Mouse (Mus musculus) embryonic facial prominence, embryonic 10.5 days (tissue): ENCODE data around the gene Kif1b. TPM values are rescaled to one million over a fixed set of nuclear protein-coding genes. Genes with fewer than 3 reads are reported as not detected.
A peak's percentile ranks its signal among the peaks of the same experiment; 100 is the strongest.
"Not testable (repeated sequence)": the region's sequence is repeated elsewhere in the genome, so short reads cannot be mapped to it uniquely, and the experiment has no call there.

Source experiments
- DNase-seq: peaks from one replicate; pipeline ENCODE4 v3.0.0-alpha.2; 2017; ENCODE audit warnings: low spot score
- H3K27ac ChIP-seq: fragments of 300-500 bp; sonication (generic); replicated peaks from 2 replicates; pipeline ENCODE4 v1.5.1; 2016; ENCODE audit warnings: mild to moderate bottlenecking
- H3K27me3 ChIP-seq: fragments of 300-500 bp; sonication (generic); replicated peaks from 2 replicates; pipeline ENCODE4 v1.6.1; 2016; ENCODE audit warnings: low read depth, mild to moderate bottlenecking; ENCODE audit not compliant: poor library complexity, severe bottlenecking
- H3K36me3 ChIP-seq: fragments of 300-500 bp; sonication (generic); replicated peaks from 2 replicates; pipeline ENCODE4 v1.6.1; 2016; ENCODE audit warnings: mild to moderate bottlenecking, moderate library complexity
- H3K4me1 ChIP-seq: fragments of 300-500 bp; sonication (generic); 2 replicates; pipeline ENCODE4 v1.6.1; 2016
- H3K4me3 ChIP-seq: fragments of 300-500 bp; sonication (generic); 2 replicates; pipeline ENCODE4 v1.5.1; 2016; ENCODE audit warnings: mild to moderate bottlenecking, moderate library complexity
- H3K9me3 ChIP-seq: fragments of 300-500 bp; sonication (generic); 2 replicates; pipeline ENCODE4 v1.6.1; 2016; ENCODE audit warnings: mild to moderate bottlenecking
- WGBS: fragments of 180-500 bp; shearing (Covaris S2); methylation state at CpG from one replicate; pipeline ENCODE4 v1.1.7; 2016; 5-methylcytosine and 5-hydroxymethylcytosine counted together
- polyA plus RNA-seq: library from polyadenylated mRNA; unstranded; fragments of >200 nt; fragmentation: Nextera tagmentation; extraction: Ambion mirVana; gene quantifications from 2 replicates; pipeline ENCODE4 v1.2.1, GENCODE M21; 2016

The Kif1b gene
- polyA plus RNA-seq, 1 experiment from 2014 or later: 51.3 TPM

DNA sequence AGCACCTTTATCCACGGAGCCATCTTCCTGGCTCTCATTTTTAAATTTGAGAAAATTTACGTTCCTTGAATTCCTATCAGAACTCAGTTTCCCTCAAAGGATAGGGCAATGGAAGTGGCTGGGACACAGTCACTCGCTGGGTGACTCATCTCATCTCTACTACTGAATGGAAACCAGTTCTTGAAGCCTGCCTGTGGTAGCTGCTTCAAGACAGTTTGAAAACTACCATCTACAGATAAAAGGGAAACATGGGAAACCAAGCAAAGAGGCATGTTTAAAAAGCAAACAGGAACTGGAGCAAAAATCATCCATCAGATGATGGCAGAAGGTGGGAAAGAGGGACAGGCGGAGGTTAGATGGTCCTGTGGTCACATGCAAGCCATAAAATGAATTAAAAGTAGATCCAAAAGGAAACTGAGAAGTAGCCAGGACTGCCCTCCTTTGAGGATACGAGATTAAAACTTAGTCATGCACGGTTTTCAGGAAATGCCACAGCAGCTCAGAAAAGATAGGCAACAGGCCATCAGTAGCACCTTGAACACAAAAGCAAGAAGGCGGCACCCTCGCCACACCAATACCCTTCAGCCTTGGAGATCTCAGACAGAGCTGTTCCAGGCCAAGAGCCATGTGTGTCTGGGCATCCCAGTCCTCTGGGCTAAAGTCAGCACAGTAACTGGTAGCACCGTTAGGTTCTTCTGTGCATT lies 48.0 kb downstream of the Kif1b start:
- Histone ChIP-seq H3K27me3 (no peaks in the 10 kb centered on the region), H3K4me3 (no peak overlapping the region), H3K9me3 (no peaks in the 10 kb centered on the region), H3K36me3 (peaks cover 77% of the 10 kb centered on the region), H3K27ac (no peak overlapping the region), H3K4me1 (peaks cover 12% of the 10 kb centered on the region; the same call in 1 of the 2 replicates)
- WGBS: 90% methylated on average over 9 of the region's 9 CpGs
- DNase-seq: no peak

DNA sequence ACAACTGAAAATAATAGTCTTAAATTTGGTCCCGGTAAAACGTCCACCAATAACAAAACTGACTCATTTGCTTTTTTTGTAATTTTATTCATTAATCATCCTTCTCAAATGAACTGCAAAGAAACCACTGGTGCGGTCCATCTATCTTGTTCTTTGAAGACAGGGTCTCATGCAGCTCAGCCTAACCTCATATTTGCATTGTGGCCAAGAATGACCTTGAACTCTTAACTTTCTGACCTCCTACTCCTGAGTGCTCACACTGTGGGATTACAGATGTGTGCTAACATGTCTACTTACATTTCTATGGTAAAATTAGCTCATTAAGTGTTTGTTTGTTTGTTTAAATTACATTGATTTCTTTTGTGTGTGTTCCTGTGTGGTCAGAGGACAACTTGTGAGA lies 48.6 kb downstream of the Kif1b start:
- DNase-seq: no peak
- H3K36me3 ChIP-seq: peaks cover 76% of the 10 kb centered on the region
- H3K27me3 ChIP-seq: no peaks in the 10 kb centered on the region
- no peaks in the 10 kb centered on the region for H3K9me3 ChIP-seq
- peaks cover 12% of the 10 kb centered on the region; the same call in 1 of the 2 replicates for H3K4me1 ChIP-seq
- no peak overlapping the region for H3K4me3 ChIP-seq
- 97% methylated on average over 3 of the region's 3 CpGs for WGBS
- H3K27ac ChIP-seq: no peak overlapping the region

DNA sequence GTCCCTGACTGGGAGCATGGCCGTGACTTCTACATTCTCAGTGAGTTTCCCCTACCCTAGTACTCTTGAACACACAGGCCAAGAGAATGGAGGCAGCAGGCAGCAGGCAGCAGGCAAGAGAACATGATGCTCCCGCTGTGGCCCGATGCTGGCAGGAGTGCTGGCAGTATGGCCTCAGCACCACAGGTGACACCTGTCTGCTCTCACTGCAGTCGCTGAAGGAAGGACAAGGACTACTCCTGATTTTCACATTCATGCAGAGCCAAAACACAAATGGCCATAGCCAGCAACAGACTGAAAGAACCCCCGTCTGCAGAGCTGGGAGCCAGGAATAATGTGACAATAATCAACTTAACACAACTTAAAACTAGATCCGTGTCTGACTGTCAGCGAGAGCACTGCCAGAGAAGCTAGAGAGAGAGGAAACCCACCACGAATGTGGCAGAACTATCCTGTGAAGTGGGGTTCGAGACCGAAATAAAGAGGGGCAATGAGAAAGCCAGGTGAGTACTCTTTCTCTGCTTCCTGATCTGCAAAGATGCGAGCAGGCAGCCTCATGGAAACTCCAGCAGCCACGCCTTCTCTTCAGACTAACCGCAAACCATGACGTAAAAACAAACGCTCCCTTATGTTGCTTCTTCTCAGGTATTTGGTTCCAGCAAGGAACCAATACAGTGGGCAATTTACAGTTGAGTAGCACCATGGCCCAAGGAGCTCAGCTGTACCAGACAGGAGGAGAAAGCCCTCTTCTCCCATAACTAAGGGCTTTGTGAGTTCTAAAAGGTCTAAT lies 50.8 kb downstream of the Kif1b start:
- peaks cover 12% of the 10 kb centered on the region; the same call in 1 of the 2 replicates for H3K4me1 ChIP-seq
- no peaks in the 10 kb centered on the region for H3K27me3 ChIP-seq
- H3K36me3 ChIP-seq: peaks cover 75% of the 10 kb centered on the region
- DNase-seq: no peak
- H3K9me3 ChIP-seq: no peaks in the 10 kb centered on the region
- H3K27ac ChIP-seq: peak overlapping the region; percentile 59; the same call in 1 of the 2 replicates
- WGBS: 90% methylated on average over 15 of the region's 15 CpGs
- no peak overlapping the region for H3K4me3 ChIP-seq

DNA sequence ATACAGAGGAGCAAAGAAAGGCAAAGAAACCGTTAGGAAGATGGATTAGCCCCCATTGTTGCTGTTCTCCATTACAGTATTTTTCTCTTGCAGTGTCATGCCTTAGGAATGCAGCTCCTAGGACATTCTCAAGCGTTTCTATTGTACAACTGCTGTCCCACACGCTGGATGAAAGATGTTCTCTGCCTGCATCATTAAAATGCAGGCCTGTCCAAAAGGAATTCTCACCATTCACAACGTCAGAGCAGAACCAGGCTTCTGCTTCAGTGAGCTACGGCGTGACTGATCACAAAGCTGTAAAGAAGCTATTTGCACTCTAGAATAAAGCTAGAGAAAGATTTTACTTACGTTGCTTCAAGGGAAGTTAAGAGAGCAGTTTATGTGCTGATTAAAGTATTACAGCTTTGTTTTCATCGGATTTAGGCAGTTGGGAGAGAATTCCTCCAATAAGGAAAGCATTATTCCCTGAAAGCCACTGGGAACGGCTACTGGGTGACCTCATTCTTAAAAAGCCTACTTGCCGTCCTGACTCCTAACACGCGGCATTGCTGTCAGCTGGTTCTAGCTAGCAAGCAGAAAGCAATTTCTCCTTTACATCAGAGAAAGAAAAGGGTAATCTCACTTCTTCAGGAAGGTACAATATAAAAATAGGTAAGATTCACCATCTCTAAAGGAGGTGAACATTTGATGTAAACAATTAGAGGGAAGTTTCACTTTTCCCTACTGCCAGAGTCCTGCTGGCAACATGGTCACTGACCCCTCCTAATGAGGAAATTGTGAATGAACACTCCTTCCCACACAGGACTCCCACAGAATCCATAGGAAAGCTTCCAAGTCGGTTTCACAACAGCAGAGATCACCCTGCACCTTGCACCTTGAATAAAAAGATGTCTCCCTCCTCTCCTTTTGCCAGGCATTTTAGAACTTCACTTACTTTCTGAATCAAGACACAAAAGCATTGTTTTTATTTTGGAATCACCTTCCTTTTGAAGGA lies 51.9 kb downstream of the Kif1b start:
- Histone ChIP-seq H3K4me1 (peaks cover 12% of the 10 kb centered on the region; the same call in 1 of the 2 replicates), H3K9me3 (no peaks in the 10 kb centered on the region), H3K27ac (peak overlapping the region; percentile 59), H3K36me3 (peaks cover 80% of the 10 kb centered on the region), H3K4me3 (no peak overlapping the region), H3K27me3 (no peaks in the 10 kb centered on the region)
- 61% methylated on average over 13 of the region's 13 CpGs for WGBS
- DNase-seq: no peak

DNA sequence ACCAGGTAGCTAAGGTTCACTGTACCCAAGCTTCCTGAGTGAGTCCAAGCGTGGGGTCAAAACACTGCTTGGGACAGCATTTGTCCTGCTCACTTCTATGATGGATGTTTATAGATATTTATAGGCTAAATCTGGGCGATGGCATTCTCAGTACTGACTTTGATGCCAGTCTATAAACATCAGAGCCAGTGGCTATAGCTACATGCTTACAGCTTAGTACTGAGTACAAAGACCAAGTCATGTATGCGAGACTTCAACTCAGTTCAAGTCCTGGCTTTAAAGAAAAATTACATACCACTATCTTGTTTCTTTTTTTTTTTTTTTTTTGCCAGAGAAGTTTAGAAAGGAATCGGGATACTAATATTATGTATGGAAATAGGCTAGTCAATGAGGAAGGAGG lies 52.7 kb downstream of the Kif1b start:
- H3K36me3 ChIP-seq: peaks cover 86% of the 10 kb centered on the region
- no peak for DNase-seq
- peaks cover 12% of the 10 kb centered on the region; the same call in 1 of the 2 replicates for H3K4me1 ChIP-seq
- no peaks in the 10 kb centered on the region for H3K27me3 ChIP-seq
- H3K4me3 ChIP-seq: no peak overlapping the region
- no peaks in the 10 kb centered on the region for H3K9me3 ChIP-seq
- WGBS: 86% methylated on average over 4 of the region's 4 CpGs
- H3K27ac ChIP-seq: no peak overlapping the region; the same call in 1 of the 2 replicates

DNA sequence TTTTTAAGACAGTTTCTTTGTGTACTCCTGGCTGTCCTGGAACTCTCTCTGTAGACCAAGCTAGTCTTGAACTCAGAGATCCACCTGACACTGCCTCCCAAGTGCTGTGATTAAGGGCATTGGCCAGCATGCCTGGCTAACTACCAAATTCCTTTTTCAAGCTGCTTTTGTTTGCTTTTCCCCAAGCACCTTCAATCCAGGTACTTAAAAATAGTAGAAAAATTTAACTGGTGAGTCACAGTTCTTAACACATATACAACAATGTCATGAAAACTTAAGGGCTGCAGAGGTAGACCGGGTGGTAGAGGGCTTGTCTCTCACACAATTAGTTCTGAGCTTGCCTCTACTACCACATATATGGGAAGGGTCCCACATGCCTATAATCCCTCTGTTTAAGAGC lies 58.2 kb downstream of the Kif1b start:
- 84% methylated on average over 1 of the region's 1 CpGs for WGBS
- H3K4me3 ChIP-seq: no peak overlapping the region
- H3K9me3 ChIP-seq: no peaks in the 10 kb centered on the region
- no peaks in the 10 kb centered on the region for H3K4me1 ChIP-seq
- peaks cover 83% of the 10 kb centered on the region for H3K36me3 ChIP-seq
- no peak for DNase-seq
- H3K27me3 ChIP-seq: no peaks in the 10 kb centered on the region
- H3K27ac ChIP-seq: no peak overlapping the region

DNA sequence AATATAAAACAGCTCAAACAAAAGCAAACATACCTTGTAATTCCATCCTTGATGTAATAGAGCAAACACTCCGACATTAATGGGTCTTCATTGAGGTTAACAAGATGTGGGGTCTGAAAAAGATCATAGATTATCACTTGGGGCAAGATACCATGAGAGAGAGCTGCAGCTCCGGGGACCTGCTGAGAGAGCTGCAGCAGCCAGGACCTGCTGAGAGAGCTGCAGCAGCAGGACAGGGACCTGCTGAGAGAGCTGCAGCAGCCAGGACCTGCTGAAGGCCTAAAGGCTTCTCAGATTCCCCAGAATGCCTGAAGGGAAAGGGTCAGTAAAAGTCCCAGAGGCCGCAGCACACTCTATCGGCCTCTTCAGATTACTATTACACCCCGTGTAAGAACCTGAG lies 59.7 kb downstream of the Kif1b start:
- H3K27me3 ChIP-seq: no peaks in the 10 kb centered on the region
- H3K4me1 ChIP-seq: no peaks in the 10 kb centered on the region
- no peaks in the 10 kb centered on the region for H3K9me3 ChIP-seq
- WGBS: 65% methylated on average over 5 of the region's 5 CpGs
- DNase-seq: no peak
- no peak overlapping the region for H3K4me3 ChIP-seq
- H3K36me3 ChIP-seq: peaks cover 88% of the 10 kb centered on the region
- H3K27ac ChIP-seq: 0 out of 2 replicates have a peak overlapping the region, but pooled peaks have one; percentile 45

DNA sequence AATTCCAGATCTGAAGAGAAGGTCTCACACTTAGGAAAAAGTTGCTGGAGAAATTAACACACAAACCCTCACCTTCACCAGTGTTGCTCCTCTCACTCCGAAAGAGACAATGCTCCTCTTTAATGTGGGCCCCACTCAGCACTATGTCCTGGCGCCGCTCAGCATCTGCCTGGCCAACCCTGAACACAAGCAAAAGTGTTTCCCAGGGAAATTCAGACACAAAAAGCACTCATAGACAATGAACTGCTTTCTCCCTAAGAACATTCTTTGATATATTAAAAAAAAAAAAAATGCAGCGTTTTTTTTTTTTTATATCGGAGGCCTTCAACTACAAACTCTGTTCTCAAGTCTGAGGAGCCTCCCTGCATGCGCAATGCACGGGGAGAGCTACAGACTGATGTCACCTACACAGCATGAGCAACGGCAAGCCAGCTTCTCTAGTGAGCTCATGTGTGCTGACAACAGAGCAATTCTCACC lies 60.3 kb downstream of the Kif1b start:
- H3K9me3 ChIP-seq: no peaks in the 10 kb centered on the region
- WGBS: 53% methylated on average over 8 of the region's 8 CpGs
- H3K27me3 ChIP-seq: no peaks in the 10 kb centered on the region
- no peak overlapping the region for H3K4me3 ChIP-seq
- H3K27ac ChIP-seq: no peak overlapping the region
- H3K4me1 ChIP-seq: no peaks in the 10 kb centered on the region
- H3K36me3 ChIP-seq: peaks cover 88% of the 10 kb centered on the region
- DNase-seq: no peak

DNA sequence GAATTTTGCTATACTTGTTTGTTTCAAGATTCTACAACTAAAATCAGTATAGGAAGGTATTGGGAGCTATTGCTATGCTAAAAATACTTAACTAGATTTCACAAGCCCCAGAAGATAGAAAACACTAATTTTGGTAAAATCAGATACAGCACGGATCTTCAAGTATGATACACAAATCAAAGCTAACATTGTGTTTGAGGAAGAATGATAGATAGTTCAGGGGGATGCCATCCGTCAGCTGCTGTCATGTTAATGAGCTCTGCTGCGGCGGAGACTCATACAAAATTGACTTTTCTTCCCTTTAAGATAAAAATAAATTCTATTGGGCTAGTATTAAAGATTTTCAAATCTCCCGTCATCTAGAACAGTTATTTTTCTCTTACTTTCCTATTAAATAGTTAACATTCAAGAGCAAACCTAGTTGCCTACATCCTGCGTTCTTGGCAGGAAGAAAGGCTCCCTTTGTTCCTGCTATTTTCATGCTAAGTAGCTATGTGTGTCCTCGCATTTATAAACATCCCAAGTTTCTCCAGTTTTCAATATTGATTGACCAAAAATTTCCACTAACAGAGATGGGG lies 60.8 kb downstream of the Kif1b start:
- no peak for DNase-seq
- no peak overlapping the region for H3K27ac ChIP-seq
- peaks cover 88% of the 10 kb centered on the region for H3K36me3 ChIP-seq
- H3K9me3 ChIP-seq: no peaks in the 10 kb centered on the region
- no peaks in the 10 kb centered on the region for H3K4me1 ChIP-seq
- H3K4me3 ChIP-seq: no peak overlapping the region
- no peaks in the 10 kb centered on the region for H3K27me3 ChIP-seq
- 67% methylated on average over 7 of the region's 7 CpGs for WGBS

DNA sequence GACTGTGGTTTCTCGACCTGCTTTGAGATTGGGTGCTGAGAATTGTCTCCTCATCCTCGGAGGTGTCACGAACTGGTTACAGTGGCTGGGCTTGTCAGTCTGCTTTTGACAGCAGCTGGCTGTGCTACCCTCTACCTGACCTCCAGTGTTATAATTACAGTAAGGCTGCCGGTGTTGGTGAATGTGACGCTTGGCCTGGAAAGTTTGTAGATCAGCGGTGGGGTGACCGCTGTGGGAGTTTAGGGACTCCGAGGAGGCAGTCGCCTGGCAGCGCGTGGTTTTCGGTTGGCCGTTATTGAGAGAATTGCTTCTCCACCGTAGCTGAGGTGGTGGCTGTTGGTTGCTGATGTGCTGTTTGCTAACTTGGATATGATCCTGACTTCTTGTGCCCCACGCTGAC lies 70.5 kb downstream of the Kif1b start:
- H3K4me1 ChIP-seq: no peaks in the 10 kb centered on the region
- H3K36me3 ChIP-seq: peaks cover 72% of the 10 kb centered on the region
- H3K4me3 ChIP-seq: no peak overlapping the region
- H3K27ac ChIP-seq: no peak overlapping the region
- no peaks in the 10 kb centered on the region for H3K9me3 ChIP-seq
- no peaks in the 10 kb centered on the region for H3K27me3 ChIP-seq
- DNase-seq: no peak
- WGBS: 96% methylated on average over 15 of the region's 15 CpGs

DNA sequence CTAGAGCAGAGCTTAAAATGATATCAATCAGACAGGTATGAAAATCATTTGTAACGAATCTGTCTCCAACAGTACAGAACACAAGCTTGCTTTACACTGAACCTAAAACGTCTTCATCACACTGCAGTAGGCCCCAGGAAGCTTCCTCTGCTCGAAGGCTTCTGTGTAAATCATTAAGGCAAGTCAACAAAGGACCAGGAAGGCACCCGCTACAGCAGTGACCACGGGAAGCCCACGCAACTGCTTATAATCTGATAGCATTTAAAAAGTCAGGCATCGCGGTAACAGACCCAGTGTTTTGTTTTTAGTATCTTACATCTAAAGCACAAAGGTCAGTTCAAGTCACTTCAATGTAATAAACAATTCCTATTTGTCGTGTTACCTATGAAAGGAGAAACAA lies 73.6 kb downstream of the Kif1b start:
- DNase-seq: no peak
- Histone ChIP-seq H3K27ac (no peak overlapping the region), H3K4me3 (no peak overlapping the region), H3K9me3 (no peaks in the 10 kb centered on the region), H3K27me3 (no peaks in the 10 kb centered on the region), H3K36me3 (peaks cover 69% of the 10 kb centered on the region), H3K4me1 (no peaks in the 10 kb centered on the region)
- 82% methylated on average over 9 of the region's 9 CpGs for WGBS

DNA sequence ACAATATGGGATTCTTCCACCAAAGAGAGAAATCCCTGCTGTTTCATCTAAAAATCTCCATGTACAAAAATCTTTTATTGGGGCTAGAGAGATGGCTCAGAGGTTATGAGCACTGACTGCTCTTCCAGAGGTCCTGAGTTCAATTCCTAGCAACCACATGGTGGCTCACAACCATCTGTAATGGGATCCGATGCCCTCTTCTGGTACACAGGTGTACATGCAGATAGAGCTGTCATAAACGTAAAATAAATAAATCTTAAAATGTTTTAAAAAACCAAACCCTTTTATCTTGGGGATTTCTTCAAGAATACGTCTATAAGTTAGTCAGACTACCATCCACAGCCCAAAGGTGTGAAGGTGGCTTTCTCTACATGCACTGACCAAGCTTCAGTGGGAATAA lies 78.8 kb downstream of the Kif1b start:
- H3K9me3 ChIP-seq, DNase-seq, H3K27ac ChIP-seq, H3K27me3 ChIP-seq, H3K4me3 ChIP-seq, H3K4me1 ChIP-seq: not testable (repeated sequence)
- H3K36me3 ChIP-seq: peaks cover 58% of the 10 kb centered on the region
- whole genome bisulfite sequencing: 91% methylated on average over 3 of the region's 3 CpGs
